8 mouse cellular contexts compared by ENCODE assay signal in genomic region chr2:31845896-31846691, GRCm38 (mm10). TPM values are rescaled to one million over a fixed set of nuclear protein-coding genes. Genes with fewer than 3 reads are reported as not detected.
DNase-seq lines count a peak whose midpoint lies in the region; ATAC-seq and TF ChIP-seq lines count a peak whose summit lies in the region.

Gene Fibcd1, minus strand, starts transcription at chr2:31846005.

- H3K4me1 ChIP-seq in lung, embryonic 15.5 days, result peaks cover 17% of the 10 kb centered on the region
- H3K4me1 ChIP-seq in lung, adult 2 months (ENCODE audit: control insufficient read depth, insufficient read depth, low read length), result 0 out of 2 replicates have a peak, but pooled peaks cover 6% of the 10 kb centered on the region
- peaks cover 18% of the 10 kb centered on the region; the same call in 1 of the 2 replicates for H3K4me1 ChIP-seq in forebrain, embryonic 14.5 days (ENCODE audit: control insufficient read depth, insufficient read depth, low read length)
- H3K4me1 ChIP-seq in limb, embryonic 11.5 days (ENCODE audit: control insufficient read depth, insufficient read depth, low read length), result peaks cover 17% of the 10 kb centered on the region

- H3K4me2 ChIP-seq in lung, embryonic 15.5 days, result peak within 1 kb of the TSS; percentile 98
- peak within 1 kb of the TSS; percentile 92 for H3K4me2 ChIP-seq in forebrain, embryonic 14.5 days (ENCODE audit: low read length)
- peak within 1 kb of the TSS; percentile 92 for H3K4me2 ChIP-seq in limb, embryonic 11.5 days (ENCODE audit: low read depth, severe bottlenecking)

- peaks cover 64% of the 10 kb centered on the region for H3K27me3 ChIP-seq in lung, embryonic 15.5 days
- H3K27me3 ChIP-seq in forebrain, embryonic 14.5 days (replicated peaks; ENCODE audit: control insufficient read depth, insufficient read depth, low read length), result peaks cover 46% of the 10 kb centered on the region
- H3K27me3 ChIP-seq in limb, embryonic 11.5 days (ENCODE audit: control insufficient read depth, insufficient read depth, low read length), result peaks cover 38% of the 10 kb centered on the region

- WGBS in lung, embryonic 15.5 days, result under 1% methylated on average over 86 of the region's 88 CpGs
- WGBS in lung, adult 2 months, result under 1% methylated on average over 86 of the region's 88 CpGs
- under 1% methylated on average over 67 of the region's 88 CpGs for WGBS in forebrain, embryonic 14.5 days
- under 1% methylated on average over 87 of the region's 88 CpGs for WGBS in limb, embryonic 11.5 days

- peak; percentile 32 for DNase-seq in adrenal gland, postnatal 14 days
- no peak for DNase-seq in adrenal gland, postnatal 4 days (ENCODE audit: low spot score in 2 of 2)
- no peak for DNase-seq in lung, adult 2 months
- DNase-seq in forebrain, embryonic 14.5 days (ENCODE audit: low spot score), result peak; percentile 57
- DNase-seq in limb, embryonic 11.5 days (ENCODE audit: low spot score), result peak; percentile 58
- DNase-seq in retina, embryonic 14.5 days (ENCODE audit: low spot score), result peak; percentile 50
- DNase-seq in left cerebral cortex, adult 8-10 months (ENCODE audit: low spot score in 2 of 2), result no peak

- H3K27ac ChIP-seq in lung, embryonic 15.5 days, result no peak within 1 kb of the TSS
- H3K27ac ChIP-seq in forebrain, embryonic 14.5 days (ENCODE audit: low read depth, low read length), result no peak within 1 kb of the TSS
- no peak within 1 kb of the TSS for H3K27ac ChIP-seq in limb, embryonic 11.5 days (replicated peaks; ENCODE audit: low read depth, low read length)

- peak within 1 kb of the TSS; percentile 27 for H3K9ac ChIP-seq in lung, embryonic 15.5 days
- H3K9ac ChIP-seq in forebrain, embryonic 14.5 days (ENCODE audit: low read length), result peak within 1 kb of the TSS; percentile 59
- H3K9ac ChIP-seq in limb, embryonic 11.5 days (ENCODE audit: low read length), result peak within 1 kb of the TSS; percentile 40

- no peak for TF ChIP-seq POLR2A in lung, adult 2 months (IDR thresholded peaks at IDR 0.05; ENCODE audit: borderline replicate concordance, extremely low read depth, low read depth, low read length)

- TF ChIP-seq CTCF in lung, adult 2 months (IDR thresholded peaks at IDR 0.05; ENCODE audit: insufficient read depth, low read length), result no peak

- H3K36me3 ChIP-seq in lung, embryonic 15.5 days, result no peaks in the 10 kb centered on the region
- no peaks in the 10 kb centered on the region for H3K36me3 ChIP-seq in forebrain, embryonic 14.5 days (ENCODE audit: control insufficient read depth, insufficient read depth, low read length)
- H3K36me3 ChIP-seq in limb, embryonic 11.5 days (ENCODE audit: control insufficient read depth, insufficient read depth, low read length), result no peaks in the 10 kb centered on the region

- H3K4me3 ChIP-seq in lung, embryonic 15.5 days, result peak within 1 kb of the TSS; percentile 51
- no peak within 1 kb of the TSS for H3K4me3 ChIP-seq in lung, adult 2 months (replicated peaks; ENCODE audit: extremely low read depth, low read depth, low read length)
- peak within 1 kb of the TSS; percentile 42 for H3K4me3 ChIP-seq in forebrain, embryonic 14.5 days (ENCODE audit: low read depth, low read length)
- peak within 1 kb of the TSS; percentile 51 for H3K4me3 ChIP-seq in limb, embryonic 11.5 days (ENCODE audit: low read depth, low read length)

- H3K9me3 ChIP-seq in lung, embryonic 15.5 days, result no peaks in the 10 kb centered on the region
- no peaks in the 10 kb centered on the region for H3K9me3 ChIP-seq in forebrain, embryonic 14.5 days (replicated peaks; ENCODE audit: control insufficient read depth, low read length)
- H3K9me3 ChIP-seq in limb, embryonic 11.5 days (ENCODE audit: control insufficient read depth, low read length), result no peaks in the 10 kb centered on the region

- peak; percentile 24; the same call in 1 of the 2 replicates for ATAC-seq in lung, embryonic 15.5 days (ENCODE audit: borderline replicate concordance, extremely low read depth, low FRiP score, low TSS enrichment)
- ATAC-seq in forebrain, embryonic 14.5 days, result peak; percentile 47
- no peak for ATAC-seq in limb, embryonic 11.5 days (ENCODE audit: insufficient number of reproducible peaks, low FRiP score, low TSS enrichment, low read depth)

RNA-seq across cellular contexts. Expression of gene Fibcd1, which starts in this region (rescaled TPM):
- total RNA-seq in adrenal gland, postnatal 14 days (2021), result 0.07 and 0.38 TPM in 2 replicates
- 1 to 10 TPM; 1.1 to 2.2 TPM for total RNA-seq in adrenal gland, postnatal 4 days (2021)
- polyA plus RNA-seq in lung, embryonic 15.5 days (2015; fragmentation: Nextera tagmentation; extraction: Ambion mirVana), result 0.03 TPM in 1 of 2 replicates, not detected in the other
- polyA plus RNA-seq in lung, adult 2 months (2012; rRNA removed), result 0.02 and 0.06 TPM in 2 replicates
- polyA plus RNA-seq in forebrain, embryonic 14.5 days (2014; fragmentation: Nextera tagmentation; extraction: Ambion mirVana), result 3.0 and 3.3 TPM in 2 replicates
- polyA plus RNA-seq in limb, embryonic 11.5 days (2014; fragmentation: Nextera tagmentation; extraction: Ambion mirVana), result 0.03 TPM in 1 of 2 replicates, not detected in the other
- 1 to 10 TPM; 6.9 to 9.0 (median 7.4) TPM for total RNA-seq in left cerebral cortex, adult 8-10 months (2022)

Comparison
In these comparisons a context has a peak if more than half of its experiments do, and no peak if none do; other contexts are left out.
1. Peak in DNase-seq in adrenal gland, postnatal 14 days; RNA of the gene not detected or under 1 TPM.
2. Peak in ATAC-seq, H3K4me3 ChIP-seq, H3K9ac ChIP-seq and H3K4me2 ChIP-seq in lung, embryonic 15.5 days; RNA of the gene not detected or under 1 TPM.
3. Peak in DNase-seq, H3K4me3 ChIP-seq, H3K9ac ChIP-seq and H3K4me2 ChIP-seq in limb, embryonic 11.5 days; RNA of the gene not detected or under 1 TPM.
4. DNase-seq: peak in forebrain, embryonic 14.5 days (single experiment) and retina, embryonic 14.5 days (single experiment); none in adrenal gland, postnatal 4 days (0 of 2), lung, adult 2 months (single experiment) and left cerebral cortex, adult 8-10 months (0 of 2).
5. Peak in every context shown above with its lines, with median percentiles within 50 percentile points of each other: H3K4me2 ChIP-seq and H3K9ac ChIP-seq.